Mouse (Mus musculus) gastrocnemius, postnatal 36 days (tissue): Measurements from ENCODE around the gene Il3ra. TPM values are rescaled to one million over a fixed set of nuclear protein-coding genes. Genes with fewer than 3 reads are reported as not detected.

Experiments
- DNase-seq, 2 experiments: peaks; one replicate each; pipeline ENCODE4 v3.0.0; 2022
- intact Hi-C: fragments of 180-260 bp; cut with DNase I; formaldehyde crosslinking; loops from one replicate; pipeline ENCODE4 v1.15.1; 2025
- total RNA-seq, 2 experiments: library from RNA; stranded (reverse); gene quantifications; 2 replicates each; pipeline ENCODE4 v1.2.3; 2021

The Il3ra gene
- total RNA-seq, 2 experiments from 2014 or later = 1.2 to 1.3 TPM

DNA sequence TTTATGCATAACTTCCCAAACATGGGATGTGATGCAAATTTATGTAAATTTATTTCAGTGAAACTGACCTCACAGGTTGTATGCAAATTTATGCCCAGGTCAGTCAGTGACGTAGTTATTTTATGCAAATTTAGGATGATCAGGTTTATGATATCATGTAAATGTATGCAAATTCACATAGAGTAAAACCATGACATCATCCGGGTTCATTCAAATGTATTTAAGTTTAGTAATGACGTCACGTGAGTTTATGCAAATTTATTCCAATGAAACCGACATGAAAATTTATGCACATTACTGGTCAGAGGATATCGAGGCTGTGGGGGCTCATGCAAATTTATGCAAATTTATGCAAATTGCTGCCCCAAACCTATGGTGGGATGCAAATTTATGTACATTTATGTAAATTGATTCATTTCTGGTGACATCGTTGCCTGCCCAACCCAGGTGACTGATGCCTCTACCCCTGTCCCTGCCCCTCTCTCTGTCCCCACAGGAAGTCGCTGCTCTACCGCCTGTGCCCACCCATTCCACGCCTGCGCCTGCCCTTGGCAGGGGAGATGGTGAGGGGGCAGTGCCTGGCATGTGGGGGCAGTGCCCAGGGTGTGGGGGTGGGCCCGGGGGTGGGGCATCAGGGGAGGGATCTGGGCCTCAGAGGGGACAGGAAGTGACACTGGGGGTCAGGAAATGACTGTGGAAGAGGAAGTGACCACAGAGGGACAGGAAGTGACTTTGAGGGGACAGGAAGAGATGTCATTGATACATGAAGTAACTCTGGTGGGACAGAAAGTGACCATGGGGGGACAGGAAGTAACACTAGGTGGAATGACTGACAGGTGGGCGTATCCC, 8.7 kb downstream of the Il3ra start:
- DNase-seq = no peak
- intact Hi-C loops = no loop called here

DNA sequence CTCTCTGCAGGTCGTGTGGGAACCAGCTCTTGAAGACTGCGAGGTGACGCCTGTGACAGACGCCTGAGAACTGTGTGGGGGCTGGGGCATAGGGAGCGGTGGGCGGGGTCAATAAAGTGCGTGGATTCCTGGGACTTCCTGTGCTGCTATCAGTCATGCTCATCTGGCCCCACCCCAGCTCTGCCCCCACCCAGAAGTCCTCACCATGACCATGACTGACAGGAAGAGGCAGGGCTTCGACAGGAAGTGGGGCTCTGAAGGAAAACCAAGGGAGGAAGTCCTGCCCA, 9.2 kb downstream of the Il3ra start:
- DNase-seq = no peak
- intact Hi-C loops = no loop called here

DNA sequence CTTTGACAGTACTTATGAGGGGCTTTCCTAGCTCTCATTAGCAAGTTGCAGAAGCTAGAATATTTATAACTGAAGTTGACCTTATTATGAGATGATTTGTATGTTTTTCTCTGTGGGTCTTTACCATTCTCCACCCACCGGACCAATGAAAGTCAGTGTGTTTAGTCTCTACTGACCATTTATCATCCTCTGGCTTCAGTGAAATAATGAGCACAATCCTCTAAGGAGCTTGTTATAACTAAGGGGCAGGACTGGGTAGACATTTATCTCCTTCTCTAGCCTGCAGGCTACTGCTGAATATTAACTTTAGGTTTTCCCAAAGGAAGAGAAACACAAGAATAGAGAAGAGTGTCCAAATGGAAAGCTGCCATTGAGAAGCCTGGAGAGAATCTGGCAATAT, 49.5 kb downstream of the Il3ra start:
- DNase-seq = no peak
- intact Hi-C loops = no loop called here

DNA sequence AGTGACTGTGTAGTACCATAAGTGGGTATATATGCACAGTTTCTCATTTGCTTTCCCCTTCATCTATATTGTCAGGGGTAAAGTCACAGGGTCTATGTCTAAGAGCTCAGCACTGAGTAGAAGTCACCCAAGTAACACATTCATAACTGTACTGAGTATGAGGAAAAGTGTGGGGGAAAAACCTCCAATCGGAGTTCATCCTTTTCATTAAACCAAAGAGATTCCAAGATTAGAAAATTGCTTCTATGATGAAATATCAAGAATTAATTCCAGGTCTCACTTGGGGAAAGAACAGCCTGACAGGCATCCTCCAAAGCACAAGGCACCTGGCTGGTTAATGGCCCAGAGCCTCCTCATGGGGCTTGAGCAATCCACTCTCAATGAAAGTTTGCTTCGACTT, 54.9 kb downstream of the Il3ra start, which contains the start of gene Olfr721-ps1:
Gene Olfr721-ps1 (plus strand): TSS at position 301 of the 400 bp plus-strand sequence.
- no peak for DNase-seq
- intact Hi-C loops = no loop called here

Other genes starting within 250 kb of the Il3ra start
- gene Psmd6, start 225.3 kb upstream of the Il3ra start, total RNA-seq = 100 to 1,000 TPM; 136 to 144 TPM
- gene Olfr720, start 159.4 kb upstream of the Il3ra start, total RNA-seq = not detected
- gene Olfr31, start 23.4 kb upstream of the Il3ra start, total RNA-seq = not detected
- not detected for gene Olfr721-ps1, start 55.0 kb downstream of the Il3ra start, total RNA-seq